Mouse (Mus musculus) hindbrain, embryonic 10.5 days (tissue): ENCODE data around the gene Slc4a1. TPM values are rescaled to one million over a fixed set of nuclear protein-coding genes. Genes with fewer than 3 reads are reported as not detected.
A peak's percentile ranks its signal among the peaks of the same experiment; 100 is the strongest.

ENCODE experiments used
- DNase-seq: peaks from one replicate; pipeline ENCODE4 v3.0.0-alpha.2; 2017; ENCODE audit warnings: low spot score
- H3K27ac ChIP-seq: fragments of 300-500 bp; sonication (generic); 2 replicates; pipeline ENCODE4 v1.5.1; 2016; ENCODE audit warnings: mild to moderate bottlenecking, moderate library complexity
- H3K27me3 ChIP-seq: fragments of 300-500 bp; sonication (generic); 2 replicates; pipeline ENCODE4 v1.6.1; 2016; ENCODE audit warnings: mild to moderate bottlenecking; ENCODE audit not compliant: poor library complexity, insufficient read depth, severe bottlenecking
- H3K36me3 ChIP-seq: fragments of 300-500 bp; sonication (generic); 2 replicates; pipeline ENCODE4 v1.6.1; 2016; ENCODE audit warnings: mild to moderate bottlenecking, moderate library complexity
- H3K4me1 ChIP-seq: fragments of 300-500 bp; sonication (generic); replicated peaks from 2 replicates; pipeline ENCODE4 v1.6.1; 2016; ENCODE audit warnings: mild to moderate bottlenecking
- H3K4me3 ChIP-seq: fragments of 300-500 bp; sonication (generic); 2 replicates; pipeline ENCODE4 v1.5.1; 2016; ENCODE audit warnings: mild to moderate bottlenecking, moderate library complexity
- H3K9me3 ChIP-seq: fragments of 300-500 bp; sonication (generic); 2 replicates; pipeline ENCODE4 v1.6.1; 2016; ENCODE audit warnings: mild to moderate bottlenecking, moderate library complexity
- WGBS: fragments of 180-500 bp; shearing (Covaris S2); methylation state at CpG from one replicate; pipeline ENCODE4 v1.1.7; 2016; 5-methylcytosine and 5-hydroxymethylcytosine counted together
- polyA plus RNA-seq: library from polyadenylated mRNA; unstranded; fragments of >200 nt; fragmentation: Nextera tagmentation; extraction: Ambion mirVana; gene quantifications from 2 replicates; pipeline ENCODE4 v1.2.1, GENCODE M21; 2016

Slc4a1 gene
- polyA plus RNA-seq, 1 experiment from 2014 or later = 38.0 TPM

DNA sequence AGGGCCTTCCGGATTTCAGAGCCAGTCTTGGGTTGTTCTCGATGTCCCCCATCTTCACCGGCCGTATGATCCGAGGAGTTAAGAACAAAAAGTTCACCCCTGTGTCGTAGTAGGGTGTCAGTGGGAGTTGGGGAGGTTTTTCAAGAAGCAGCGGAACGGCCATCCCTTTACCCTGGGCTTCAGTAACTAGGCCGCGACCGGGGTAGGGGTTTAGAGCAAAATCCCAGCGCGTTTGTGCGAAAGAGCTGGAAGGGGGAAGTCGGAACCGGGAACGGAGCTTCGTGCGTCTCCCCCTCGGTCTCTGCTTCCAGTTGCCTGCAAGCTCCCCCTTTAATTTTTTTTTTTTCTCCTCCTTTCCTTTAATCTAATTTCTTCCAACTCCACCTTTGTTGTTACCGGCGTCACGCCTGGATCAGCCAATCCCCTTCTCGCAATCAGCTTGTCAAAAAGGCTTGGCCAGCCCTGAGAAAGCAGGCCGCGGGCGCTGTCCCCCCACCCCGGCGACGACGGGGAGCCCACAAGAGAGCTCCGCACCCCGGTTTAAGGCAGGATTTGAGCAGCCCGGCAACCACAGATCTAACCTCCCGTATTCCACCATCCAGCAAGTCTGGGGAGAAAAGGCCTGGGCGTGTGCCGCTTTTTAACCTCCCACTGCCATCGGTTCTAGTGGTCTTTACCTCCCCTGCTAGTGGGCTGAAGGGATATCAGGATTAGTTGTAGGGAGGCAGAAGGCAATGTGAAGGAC lies 45.9 kb downstream of the Slc4a1 start:
- H3K36me3 ChIP-seq = peaks cover 7% of the 10 kb centered on the region
- peak; percentile 83 for DNase-seq
- under 1% methylated on average over 38 of the region's 38 CpGs for WGBS
- peaks cover 35% of the 10 kb centered on the region for H3K4me1 ChIP-seq
- H3K27me3 ChIP-seq = no peaks in the 10 kb centered on the region; the same call in 1 of the 2 replicates
- H3K9me3 ChIP-seq = no peaks in the 10 kb centered on the region
- H3K27ac ChIP-seq = peak overlapping the region; percentile 100
- peak overlapping the region; percentile 100 for H3K4me3 ChIP-seq

DNA sequence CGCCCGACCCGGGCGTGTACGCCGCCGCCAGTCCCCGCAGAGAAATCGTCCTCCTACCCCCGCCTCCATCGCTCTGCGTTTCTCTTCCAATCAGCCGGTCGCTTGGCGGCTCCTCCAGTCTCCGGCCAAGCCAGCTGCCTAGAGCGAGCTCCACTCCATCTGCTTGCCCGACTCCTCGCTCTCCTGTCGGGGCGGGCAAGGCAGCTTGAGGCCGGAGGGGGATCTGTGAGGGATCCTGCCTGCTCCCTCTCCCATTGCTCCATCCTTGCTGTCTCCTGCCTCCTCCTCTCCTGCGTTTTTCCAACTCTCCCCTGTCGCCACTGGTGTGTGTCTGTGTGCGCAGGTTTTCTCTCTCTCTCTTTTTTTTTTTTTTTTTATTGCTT lies 46.6 kb downstream of the Slc4a1 start, which contains the start of gene Ubtf:
TSS of gene Ubtf (minus strand) at position 333 of the 383 bp plus-strand sequence.
- DNase-seq = peak; percentile 83
- Histone ChIP-seq H3K9me3 (no peaks in the 10 kb centered on the region), H3K27ac (peak within 1 kb of the TSS; percentile 100), H3K36me3 (peaks cover 14% of the 10 kb centered on the region), H3K4me1 (peaks cover 39% of the 10 kb centered on the region), H3K4me3 (peak within 1 kb of the TSS; percentile 100), H3K27me3 (no peaks in the 10 kb centered on the region; the same call in 1 of the 2 replicates)
- under 1% methylated on average over 25 of the region's 25 CpGs for WGBS

DNA sequence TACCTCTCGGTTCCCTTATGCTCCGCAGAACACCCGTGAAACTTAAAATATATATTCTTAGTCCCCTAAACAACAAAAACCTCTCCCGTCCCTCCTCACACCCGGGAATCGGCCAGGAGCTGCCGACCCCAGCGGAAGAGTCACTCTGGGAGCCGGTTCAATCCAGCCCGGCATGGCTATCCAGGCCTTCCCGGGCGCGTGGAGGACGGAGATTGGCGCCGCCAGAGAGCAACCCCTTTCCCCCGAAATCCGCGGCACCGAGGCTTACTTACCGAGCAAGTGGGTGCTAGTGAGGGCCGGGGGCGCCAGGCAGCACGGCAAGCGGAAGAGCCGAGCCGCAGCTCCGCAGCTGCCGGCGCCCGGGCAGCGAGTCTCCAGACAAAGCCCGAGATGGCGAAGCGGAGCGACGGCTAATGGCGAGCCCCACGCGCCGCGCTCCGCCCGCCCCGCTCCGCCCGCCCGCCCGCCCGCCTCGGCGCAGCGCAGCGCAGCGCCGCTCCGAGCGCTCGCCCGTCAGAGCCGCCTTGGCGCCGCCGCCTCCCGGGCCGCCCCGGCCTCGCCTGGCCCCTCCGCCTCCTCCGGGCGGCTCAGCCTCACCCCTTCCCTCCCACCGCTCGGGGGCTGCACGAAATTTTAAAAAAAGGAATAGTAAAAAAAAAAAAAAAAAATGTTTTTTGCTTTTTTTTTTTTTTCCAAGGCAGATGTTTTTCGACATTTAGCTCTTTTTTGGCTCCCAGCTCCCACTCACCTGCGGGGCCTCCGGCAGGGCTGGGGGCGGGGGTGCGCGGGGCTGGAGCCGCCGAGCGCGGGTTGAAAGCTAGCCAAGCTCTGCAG lies 47.2 kb downstream of the Slc4a1 start:
- DNase-seq = peak; percentile 73
- H3K27me3 ChIP-seq = no peaks in the 10 kb centered on the region; the same call in 1 of the 2 replicates
- peaks cover 20% of the 10 kb centered on the region for H3K36me3 ChIP-seq
- peaks cover 39% of the 10 kb centered on the region for H3K4me1 ChIP-seq
- peak overlapping the region; percentile 100 for H3K4me3 ChIP-seq
- H3K9me3 ChIP-seq = no peaks in the 10 kb centered on the region
- under 1% methylated on average over 84 of the region's 84 CpGs for WGBS
- peak overlapping the region; percentile 100 for H3K27ac ChIP-seq

DNA sequence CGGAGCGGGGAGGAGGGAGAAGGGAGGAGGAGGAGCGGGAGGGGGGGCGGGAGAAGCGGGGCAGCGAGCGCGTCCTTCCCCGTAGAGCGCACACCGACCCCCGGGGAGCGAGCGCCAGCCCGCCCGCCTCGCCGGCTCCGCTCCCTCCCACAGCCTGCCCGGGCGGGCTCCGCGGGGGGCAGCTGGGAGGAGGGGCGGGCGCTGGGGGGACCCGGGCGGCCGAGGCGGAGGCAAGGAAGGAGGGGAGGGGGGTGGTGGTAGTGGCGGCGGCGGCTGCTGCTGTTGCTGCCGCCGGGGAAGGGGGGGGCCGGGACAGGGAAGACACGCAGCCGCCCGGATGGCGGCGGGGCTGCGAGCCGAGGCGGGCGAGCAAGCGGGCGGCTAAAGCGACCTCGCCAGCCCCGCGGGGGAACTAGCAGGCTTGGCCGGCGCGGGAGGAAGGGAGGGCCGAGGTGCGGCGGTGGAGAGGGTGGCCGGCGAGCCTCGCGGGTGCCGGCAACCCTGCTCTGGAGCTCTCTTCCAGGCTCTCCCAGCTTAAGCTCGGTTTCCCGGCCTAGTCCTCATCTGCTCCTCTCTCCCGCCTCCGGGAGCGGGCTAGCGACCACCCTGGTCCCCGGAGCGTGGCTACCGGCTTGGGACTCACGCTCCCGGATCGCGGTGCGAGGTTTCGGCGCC lies 48.0 kb downstream of the Slc4a1 start:
- DNase-seq = peak; percentile 79
- H3K4me1 ChIP-seq = peaks cover 39% of the 10 kb centered on the region
- H3K4me3 ChIP-seq = peak overlapping the region; percentile 100
- no peaks in the 10 kb centered on the region for H3K9me3 ChIP-seq
- peak overlapping the region; percentile 100 for H3K27ac ChIP-seq
- WGBS = under 1% methylated on average over 67 of the region's 77 CpGs
- no peaks in the 10 kb centered on the region; the same call in 1 of the 2 replicates for H3K27me3 ChIP-seq
- H3K36me3 ChIP-seq = peaks cover 28% of the 10 kb centered on the region

DNA sequence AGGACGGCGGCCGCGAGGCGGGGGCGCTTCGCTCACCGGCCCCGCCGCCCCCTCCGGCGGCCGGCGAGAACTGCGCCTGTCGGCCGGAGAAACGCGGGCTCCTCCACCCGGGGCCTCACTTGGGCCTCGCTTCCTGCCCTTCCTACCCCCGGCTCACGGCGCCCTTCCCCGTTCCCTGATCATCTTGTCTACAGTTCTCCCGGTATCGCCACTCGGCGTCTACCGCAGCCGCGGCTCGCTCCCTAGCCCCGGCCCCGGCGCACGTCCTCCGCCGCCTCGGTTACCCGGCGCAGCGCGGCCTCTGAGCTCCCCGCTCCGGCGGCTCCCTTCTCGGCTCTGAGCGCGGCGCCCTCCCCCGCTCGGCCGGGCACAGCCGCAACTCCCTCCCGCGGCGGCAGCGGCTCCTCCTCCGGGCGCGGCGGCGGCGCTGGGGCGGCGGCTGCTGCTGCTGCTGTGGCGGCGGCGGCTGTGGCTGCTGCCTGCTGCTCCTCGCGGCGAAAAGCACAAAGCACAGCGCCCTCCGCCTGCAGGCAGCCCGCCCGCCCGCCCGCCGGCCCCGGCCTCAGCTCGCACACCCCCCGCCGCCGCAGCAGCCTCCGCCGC lies 48.6 kb downstream of the Slc4a1 start:
- H3K9me3 ChIP-seq = no peaks in the 10 kb centered on the region
- peaks cover 34% of the 10 kb centered on the region for H3K36me3 ChIP-seq
- under 1% methylated on average over 86 of the region's 87 CpGs for WGBS
- H3K27me3 ChIP-seq = no peaks in the 10 kb centered on the region; the same call in 1 of the 2 replicates
- H3K4me3 ChIP-seq = peak overlapping the region; percentile 100
- DNase-seq = peak; percentile 68
- H3K4me1 ChIP-seq = peaks cover 39% of the 10 kb centered on the region
- peak overlapping the region; percentile 100 for H3K27ac ChIP-seq

DNA sequence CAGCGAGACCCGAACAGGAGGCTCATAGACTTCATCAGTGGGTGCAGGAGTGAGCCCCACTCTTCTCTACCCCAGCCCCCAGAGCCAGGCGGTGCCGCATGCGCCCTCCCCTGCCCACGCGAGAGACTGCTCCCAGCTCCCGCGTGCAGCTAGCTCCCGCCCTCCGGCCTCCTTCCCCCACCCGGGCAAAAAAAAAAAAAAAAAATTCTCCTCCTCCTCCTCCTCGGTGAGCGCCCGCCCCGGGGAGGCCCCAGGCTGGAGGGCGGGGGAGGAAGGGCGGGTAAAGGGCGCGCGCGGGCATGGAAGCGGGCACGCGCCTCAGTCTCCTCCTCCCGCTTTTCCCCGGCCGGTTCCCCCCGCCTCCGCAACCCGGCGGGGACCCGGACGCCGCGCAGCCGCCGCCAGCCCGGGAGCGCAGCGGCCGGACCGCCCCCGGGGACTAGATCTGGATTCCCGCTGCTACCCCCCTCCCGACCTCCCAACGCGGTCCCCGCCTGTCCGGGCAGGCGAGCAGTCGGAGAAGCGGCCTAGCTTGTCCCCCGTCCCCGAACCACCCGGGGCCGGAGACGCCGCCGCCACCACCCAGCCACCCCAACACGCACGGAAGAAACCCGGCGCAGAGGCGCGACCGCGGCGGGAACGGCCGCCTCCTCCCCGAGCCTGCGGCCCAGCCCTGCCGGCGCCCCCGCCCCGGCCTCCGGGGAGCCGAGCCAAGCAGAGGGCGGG lies 49.3 kb downstream of the Slc4a1 start:
- peaks cover 41% of the 10 kb centered on the region for H3K36me3 ChIP-seq
- H3K4me3 ChIP-seq = peak overlapping the region; percentile 100
- no peaks in the 10 kb centered on the region for H3K27me3 ChIP-seq
- peak; percentile 85 for DNase-seq
- under 1% methylated on average over 72 of the region's 80 CpGs for WGBS
- H3K4me1 ChIP-seq = peaks cover 44% of the 10 kb centered on the region
- peak overlapping the region; percentile 100 for H3K27ac ChIP-seq
- H3K9me3 ChIP-seq = no peaks in the 10 kb centered on the region

DNA sequence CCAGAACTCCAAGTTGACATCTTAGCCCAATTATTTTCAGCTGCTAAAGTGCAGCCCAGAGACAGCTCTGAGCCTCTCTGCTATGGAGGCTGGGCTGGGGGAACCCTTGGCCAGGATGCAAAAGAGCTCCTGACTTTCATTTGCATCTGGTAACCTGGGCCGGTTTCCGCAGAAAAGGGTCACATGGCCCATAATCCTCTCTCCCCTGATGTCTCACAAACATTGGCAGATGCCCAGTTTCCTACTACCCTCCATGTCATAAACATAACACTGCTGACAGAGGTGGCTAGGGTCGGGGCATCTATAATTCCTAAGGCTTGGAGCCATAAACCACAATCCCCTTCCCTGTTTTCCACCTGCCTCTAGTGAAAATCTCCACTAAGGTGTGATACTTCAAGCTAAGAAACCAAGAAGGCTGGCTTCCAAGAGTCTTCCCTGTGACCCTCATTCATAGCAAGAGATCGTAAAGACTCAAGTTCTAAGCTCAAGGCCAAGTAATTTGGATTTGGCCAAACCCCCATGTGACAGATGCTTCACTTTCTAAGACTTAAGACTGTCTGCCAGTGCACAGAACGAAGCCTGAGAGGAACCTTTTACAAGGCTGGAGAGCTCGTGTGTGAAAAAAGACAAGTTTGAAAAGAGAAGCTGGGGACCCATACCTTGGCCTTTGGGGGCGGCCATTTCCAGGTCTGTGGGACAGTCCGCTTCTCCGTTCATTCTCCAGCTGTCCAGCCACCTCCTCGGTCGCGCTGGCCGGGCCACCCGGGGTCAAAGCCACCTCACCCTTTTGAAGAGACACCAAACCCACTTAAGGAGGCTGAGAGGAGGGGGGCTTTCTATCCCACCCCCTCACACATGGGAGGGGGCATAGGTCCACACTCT lies 50.1 kb downstream of the Slc4a1 start:
- no peak for DNase-seq
- WGBS = 21% methylated on average over 14 of the region's 14 CpGs
- no peaks in the 10 kb centered on the region for H3K27me3 ChIP-seq
- H3K27ac ChIP-seq = peak overlapping the region; percentile 100
- peak overlapping the region; percentile 100 for H3K4me3 ChIP-seq
- peaks cover 51% of the 10 kb centered on the region for H3K4me1 ChIP-seq
- H3K36me3 ChIP-seq = peaks cover 49% of the 10 kb centered on the region
- no peaks in the 10 kb centered on the region for H3K9me3 ChIP-seq

DNA sequence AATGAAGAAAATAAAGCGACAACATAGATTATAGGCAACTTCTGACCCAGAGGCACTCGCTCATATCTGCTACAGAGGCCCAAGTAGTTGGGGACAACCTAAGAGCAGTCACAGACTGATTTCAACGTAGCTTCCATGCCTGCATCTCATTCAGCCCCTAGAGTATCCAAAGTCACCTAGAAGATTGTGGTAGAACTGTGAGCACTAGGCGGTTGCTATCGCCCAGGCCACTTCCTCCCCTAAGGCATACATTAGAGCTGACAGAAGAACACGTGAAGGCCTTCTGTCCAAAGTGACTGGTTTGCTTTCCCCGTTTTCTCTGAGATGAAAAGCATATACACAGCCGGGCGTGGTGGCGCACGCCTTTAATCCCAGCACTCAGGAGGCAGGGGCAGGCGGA lies 51.7 kb downstream of the Slc4a1 start:
- Histone ChIP-seq H3K27ac (no peak overlapping the region), H3K36me3 (peaks cover 65% of the 10 kb centered on the region), H3K9me3 (no peaks in the 10 kb centered on the region), H3K4me1 (peaks cover 53% of the 10 kb centered on the region), H3K4me3 (no peak overlapping the region), H3K27me3 (no peaks in the 10 kb centered on the region)
- 89% methylated on average over 12 of the region's 12 CpGs for WGBS
- DNase-seq = no peak

DNA sequence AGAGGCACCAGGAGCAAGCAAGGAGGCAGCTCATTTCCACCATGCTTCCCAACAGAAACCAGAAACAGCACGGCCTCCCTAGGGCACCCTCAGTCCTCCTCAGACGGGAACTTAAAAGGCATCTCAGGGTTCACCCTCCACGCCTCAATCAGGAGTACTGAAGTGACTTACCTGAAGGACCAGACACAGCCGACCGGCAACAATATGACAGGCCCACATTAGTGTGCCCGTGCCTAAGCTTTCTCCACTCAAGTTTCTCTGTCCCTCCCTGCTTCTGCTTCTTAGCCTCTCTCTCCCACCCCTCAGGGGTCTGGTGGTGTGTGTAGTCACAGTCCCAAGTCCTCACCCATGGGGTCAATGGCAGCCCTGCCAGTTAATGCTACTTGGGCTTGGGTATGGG lies 53.4 kb downstream of the Slc4a1 start:
- WGBS = 90% methylated on average over 6 of the region's 6 CpGs
- H3K9me3 ChIP-seq = no peaks in the 10 kb centered on the region
- no peaks in the 10 kb centered on the region for H3K27me3 ChIP-seq
- H3K4me1 ChIP-seq = peaks cover 63% of the 10 kb centered on the region
- H3K27ac ChIP-seq = no peak overlapping the region
- peaks cover 78% of the 10 kb centered on the region for H3K36me3 ChIP-seq
- no peak for DNase-seq
- no peak overlapping the region for H3K4me3 ChIP-seq

DNA sequence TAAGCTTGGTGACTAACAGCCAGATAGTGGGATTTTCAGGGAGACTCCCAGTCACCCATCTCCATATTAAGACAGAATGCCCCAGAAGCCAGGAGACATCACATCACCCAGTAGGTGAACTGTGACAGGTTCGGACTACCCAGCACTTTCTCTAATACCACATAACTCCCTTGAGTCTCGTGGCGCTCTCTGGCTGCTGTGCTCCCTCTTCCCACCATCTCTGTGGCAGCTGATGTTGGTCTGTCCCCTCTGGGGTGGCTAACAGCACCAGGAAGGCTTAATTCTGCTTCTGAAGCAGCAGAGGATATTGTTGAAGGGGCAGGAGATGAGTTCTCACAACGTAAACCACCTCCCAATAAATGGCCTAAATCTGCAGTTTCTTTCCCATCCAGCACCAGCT lies 54.0 kb downstream of the Slc4a1 start:
- Histone ChIP-seq H3K4me1 (peaks cover 63% of the 10 kb centered on the region), H3K27ac (no peak overlapping the region), H3K36me3 (peaks cover 84% of the 10 kb centered on the region), H3K27me3 (no peaks in the 10 kb centered on the region), H3K4me3 (no peak overlapping the region), H3K9me3 (no peaks in the 10 kb centered on the region)
- no peak for DNase-seq
- 85% methylated on average over 4 of the region's 4 CpGs for WGBS
